Mouse (Mus musculus): ENCODE measurements around the gene Rplp1. TPM values are rescaled to one million over a fixed set of nuclear protein-coding genes. Genes with fewer than 3 reads are reported as not detected.

The Rplp1 gene
- polyA plus RNA-seq, 1 experiment from 2014 or later = 1,000 TPM

- Histone ChIP-seq H3K36me3 (ENCODE audit: control insufficient read depth, insufficient read depth, low read length) (peaks cover 2% of the 10 kb centered on the region; the same call in 1 of the 2 replicates), H3K4me1 (replicated peaks; ENCODE audit: control insufficient read depth, insufficient read depth, low read length) (peaks cover 2% of the 10 kb centered on the region; the same call in 1 of the 2 replicates), H3K27ac (ENCODE audit: low read depth, low read length) (peak within 1 kb of the TSS; percentile 88), H3K4me2 (ENCODE audit: low read depth, low read length, severe bottlenecking) (peak within 1 kb of the TSS; percentile 80), H3K9ac (ENCODE audit: low read length) (peak within 1 kb of the TSS; percentile 92), H3K4me3 (ENCODE audit: low read depth, low read length) (peak within 1 kb of the TSS; percentile 89), H3K9me3 (ENCODE audit: control insufficient read depth, low read length) (no peaks in the 10 kb centered on the region), H3K27me3 (ENCODE audit: control insufficient read depth, insufficient read depth, low read length) (no peaks in the 10 kb centered on the region)
- WGBS = under 1% methylated on average over 44 of the region's 44 CpGs
- DNase-seq (ENCODE audit: low spot score) = peak; percentile 100
- ATAC-seq (replicated peaks; ENCODE audit: low FRiP score) = peak; percentile 93
Measured at GRCm38 (mm10) chr9:61946623-61947401, 32.5 kb upstream of the Rplp1 start, which contains the start of gene Kif23. Kif23 (minus strand) TSS chr9:61946774.

GRCm38 (mm10) chr9:61945973-61946611 is 31.8 kb upstream of the Rplp1 start:
- peak overlapping the region; percentile 80 for H3K4me2 ChIP-seq (ENCODE audit: low read depth, low read length, severe bottlenecking)
- ATAC-seq (replicated peaks; ENCODE audit: low FRiP score) (peak; percentile 84), DNase-seq (ENCODE audit: low spot score) (no peak)
- H3K27ac ChIP-seq (ENCODE audit: low read depth, low read length) = peak overlapping the region; percentile 88
- WGBS = under 1% methylated on average over 33 of the region's 38 CpGs
- H3K9ac ChIP-seq (ENCODE audit: low read length) = peak overlapping the region; percentile 92
- H3K9me3 ChIP-seq (ENCODE audit: control insufficient read depth, low read length) = no peaks in the 10 kb centered on the region
- peak overlapping the region; percentile 89 for H3K4me3 ChIP-seq (ENCODE audit: low read depth, low read length)
- H3K4me1 ChIP-seq (replicated peaks; ENCODE audit: control insufficient read depth, insufficient read depth, low read length) = peaks cover 2% of the 10 kb centered on the region; the same call in 1 of the 2 replicates
- no peaks in the 10 kb centered on the region for H3K27me3 ChIP-seq (ENCODE audit: control insufficient read depth, insufficient read depth, low read length)
- H3K36me3 ChIP-seq (ENCODE audit: control insufficient read depth, insufficient read depth, low read length) = peaks cover 2% of the 10 kb centered on the region; the same call in 1 of the 2 replicates

GRCm38 (mm10) chr9:61941054-61941453 is 26.7 kb upstream of the Rplp1 start:
- peaks cover 4% of the 10 kb centered on the region; the same call in 1 of the 2 replicates for H3K36me3 ChIP-seq (ENCODE audit: control insufficient read depth, insufficient read depth, low read length)
- H3K27me3 ChIP-seq (ENCODE audit: control insufficient read depth, insufficient read depth, low read length) = no peaks in the 10 kb centered on the region
- no peak overlapping the region for H3K9ac ChIP-seq (ENCODE audit: low read length)
- no peak overlapping the region for H3K4me2 ChIP-seq (ENCODE audit: low read depth, low read length, severe bottlenecking)
- DNase-seq (ENCODE audit: low spot score) = no peak
- no peak overlapping the region for H3K4me3 ChIP-seq (ENCODE audit: low read depth, low read length)
- no peak for ATAC-seq (replicated peaks; ENCODE audit: low FRiP score)
- no peaks in the 10 kb centered on the region for H3K9me3 ChIP-seq (ENCODE audit: control insufficient read depth, low read length)
- WGBS = 95% methylated on average over 3 of the region's 3 CpGs
- no peaks in the 10 kb centered on the region; the same call in 1 of the 2 replicates for H3K4me1 ChIP-seq (replicated peaks; ENCODE audit: control insufficient read depth, insufficient read depth, low read length)
- no peak overlapping the region for H3K27ac ChIP-seq (ENCODE audit: low read depth, low read length)

GRCm38 (mm10) chr9:61933333-61933732 is 19.0 kb upstream of the Rplp1 start:
- DNase-seq (ENCODE audit: low spot score) (no peak), ATAC-seq (replicated peaks; ENCODE audit: low FRiP score) (no peak)
- no peak overlapping the region for H3K4me2 ChIP-seq (ENCODE audit: low read depth, low read length, severe bottlenecking)
- no peaks in the 10 kb centered on the region for H3K27me3 ChIP-seq (ENCODE audit: control insufficient read depth, insufficient read depth, low read length)
- H3K9me3 ChIP-seq (ENCODE audit: control insufficient read depth, low read length) = no peaks in the 10 kb centered on the region
- H3K27ac ChIP-seq (ENCODE audit: low read depth, low read length) = no peak overlapping the region
- 94% methylated on average over 2 of the region's 2 CpGs for WGBS
- peaks cover 13% of the 10 kb centered on the region for H3K36me3 ChIP-seq (ENCODE audit: control insufficient read depth, insufficient read depth, low read length)
- no peak overlapping the region for H3K4me3 ChIP-seq (ENCODE audit: low read depth, low read length)
- H3K9ac ChIP-seq (ENCODE audit: low read length) = no peak overlapping the region
- no peaks in the 10 kb centered on the region for H3K4me1 ChIP-seq (replicated peaks; ENCODE audit: control insufficient read depth, insufficient read depth, low read length)

GRCm38 (mm10) chr9:61932009-61932408 is 17.7 kb upstream of the Rplp1 start:
- H3K9ac ChIP-seq (ENCODE audit: low read length) = no peak overlapping the region
- H3K4me3 ChIP-seq (ENCODE audit: low read depth, low read length) = no peak overlapping the region
- ATAC-seq (replicated peaks; ENCODE audit: low FRiP score) (no peak), DNase-seq (ENCODE audit: low spot score) (no peak)
- no peaks in the 10 kb centered on the region for H3K4me1 ChIP-seq (replicated peaks; ENCODE audit: control insufficient read depth, insufficient read depth, low read length)
- 94% methylated on average over 3 of the region's 3 CpGs for WGBS
- H3K27ac ChIP-seq (ENCODE audit: low read depth, low read length) = no peak overlapping the region
- peaks cover 13% of the 10 kb centered on the region for H3K36me3 ChIP-seq (ENCODE audit: control insufficient read depth, insufficient read depth, low read length)
- H3K27me3 ChIP-seq (ENCODE audit: control insufficient read depth, insufficient read depth, low read length) = no peaks in the 10 kb centered on the region
- H3K9me3 ChIP-seq (ENCODE audit: control insufficient read depth, low read length) = no peaks in the 10 kb centered on the region
- H3K4me2 ChIP-seq (ENCODE audit: low read depth, low read length, severe bottlenecking) = no peak overlapping the region

GRCm38 (mm10) chr9:61925086-61925660 is 10.8 kb upstream of the Rplp1 start:
- no peaks in the 10 kb centered on the region for H3K27me3 ChIP-seq (ENCODE audit: control insufficient read depth, insufficient read depth, low read length)
- DNase-seq (ENCODE audit: low spot score) = no peak
- H3K4me2 ChIP-seq (ENCODE audit: low read depth, low read length, severe bottlenecking) = no peak overlapping the region
- no peak overlapping the region for H3K27ac ChIP-seq (ENCODE audit: low read depth, low read length)
- peaks cover 20% of the 10 kb centered on the region for H3K36me3 ChIP-seq (ENCODE audit: control insufficient read depth, insufficient read depth, low read length)
- H3K4me1 ChIP-seq (replicated peaks; ENCODE audit: control insufficient read depth, insufficient read depth, low read length) = no peaks in the 10 kb centered on the region
- no peak for ATAC-seq (replicated peaks; ENCODE audit: low FRiP score)
- no peak overlapping the region for H3K4me3 ChIP-seq (ENCODE audit: low read depth, low read length)
- H3K9me3 ChIP-seq (ENCODE audit: control insufficient read depth, low read length) = no peaks in the 10 kb centered on the region
- H3K9ac ChIP-seq (ENCODE audit: low read length) = no peak overlapping the region
- WGBS = 94% methylated on average over 10 of the region's 10 CpGs

GRCm38 (mm10) chr9:61920331-61920730 is 6.0 kb upstream of the Rplp1 start:
- Histone ChIP-seq H3K27ac (ENCODE audit: low read depth, low read length) (no peak overlapping the region), H3K9ac (ENCODE audit: low read length) (no peak overlapping the region), H3K9me3 (ENCODE audit: control insufficient read depth, low read length) (no peaks in the 10 kb centered on the region), H3K4me3 (ENCODE audit: low read depth, low read length) (no peak overlapping the region), H3K4me2 (ENCODE audit: low read depth, low read length, severe bottlenecking) (no peak overlapping the region), H3K4me1 (replicated peaks; ENCODE audit: control insufficient read depth, insufficient read depth, low read length) (no peaks in the 10 kb centered on the region), H3K27me3 (ENCODE audit: control insufficient read depth, insufficient read depth, low read length) (no peaks in the 10 kb centered on the region), H3K36me3 (ENCODE audit: control insufficient read depth, insufficient read depth, low read length) (peaks cover 13% of the 10 kb centered on the region)
- ATAC-seq (replicated peaks; ENCODE audit: low FRiP score) = no peak
- WGBS = 97% methylated on average over 6 of the region's 6 CpGs
- no peak for DNase-seq (ENCODE audit: low spot score)

GRCm38 (mm10) chr9:61919464-61919863 is 5.1 kb upstream of the Rplp1 start:
- Histone ChIP-seq H3K4me1 (replicated peaks; ENCODE audit: control insufficient read depth, insufficient read depth, low read length) (no peaks in the 10 kb centered on the region), H3K9ac (ENCODE audit: low read length) (no peak overlapping the region), H3K27ac (ENCODE audit: low read depth, low read length) (no peak overlapping the region), H3K4me3 (ENCODE audit: low read depth, low read length) (no peak overlapping the region), H3K4me2 (ENCODE audit: low read depth, low read length, severe bottlenecking) (no peak overlapping the region), H3K36me3 (ENCODE audit: control insufficient read depth, insufficient read depth, low read length) (peaks cover 8% of the 10 kb centered on the region; the same call in 1 of the 2 replicates), H3K27me3 (ENCODE audit: control insufficient read depth, insufficient read depth, low read length) (no peaks in the 10 kb centered on the region), H3K9me3 (ENCODE audit: control insufficient read depth, low read length) (no peaks in the 10 kb centered on the region)
- no peak for DNase-seq (ENCODE audit: low spot score)
- ATAC-seq (replicated peaks; ENCODE audit: low FRiP score) = no peak
- 97% methylated on average over 5 of the region's 5 CpGs for WGBS
